ENCODE assay signal across 9 mouse cellular contexts in the genomic region with DNA sequence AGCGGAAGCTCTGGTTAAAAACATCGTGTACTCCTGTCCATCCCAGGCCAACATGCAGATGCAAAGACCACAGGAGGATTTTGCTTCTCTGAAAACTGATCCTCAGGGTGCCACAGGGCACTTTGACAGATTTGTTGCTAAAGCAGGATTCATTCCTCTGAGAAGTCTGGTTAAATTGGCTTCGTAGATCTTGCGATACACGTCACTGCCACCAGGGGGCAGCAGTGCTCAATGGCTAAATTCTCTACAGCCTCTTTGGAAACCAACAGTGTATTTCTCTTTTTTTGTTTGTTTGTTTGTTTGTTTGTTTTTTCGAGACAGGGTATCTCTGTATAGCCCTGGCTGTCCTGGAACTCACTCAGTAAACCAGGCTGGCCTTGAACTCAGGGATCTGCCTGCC. TPM values are rescaled to one million over a fixed set of nuclear protein-coding genes. Genes with fewer than 3 reads are reported as not detected.
DNase-seq lines count a peak whose midpoint lies in the region; ATAC-seq and TF ChIP-seq lines count a peak whose summit lies in the region.
"Had no signal": no experiment of that assay in that cellular context is flagged by ENCODE, and none has a peak within 500 bp of the region (broad histone marks: within the 10 kb centered on the region; RNA-seq: fewer than 3 reads in every experiment).

No protein-coding gene starts in this region.

- peak; percentile 88 for TF ChIP-seq CTCF in kidney, adult 2 months (conservative IDR thresholded peaks at IDR 0.05; ENCODE audit: insufficient read depth, insufficient read length, low read depth, low read length)
- peak; percentile 97 for TF ChIP-seq CTCF in hindbrain, postnatal 0 days (IDR thresholded peaks at IDR 0.05; ENCODE audit: low read depth)

- no peak overlapping the region for H3K4me3 ChIP-seq in kidney, adult 2 months (ENCODE audit: insufficient read depth, low read depth, low read length)
- H3K4me3 ChIP-seq in kidney, embryonic 15.5 days (replicated peaks), result no peak overlapping the region
- H3K4me3 ChIP-seq in embryonic facial prominence, embryonic 11.5 days (ENCODE audit: low read depth, low read length), result no peak overlapping the region
- H3K4me3 ChIP-seq in hindbrain, postnatal 0 days (ENCODE audit: low read length), result no peak overlapping the region
- H3K4me3 ChIP-seq in limb, embryonic 11.5 days (ENCODE audit: low read depth, low read length), result no peak overlapping the region
- no peak overlapping the region for H3K4me3 ChIP-seq in neural tube, embryonic 15.5 days (replicated peaks)

- H3K27ac ChIP-seq in kidney, adult 2 months (ENCODE audit: insufficient read depth, low read depth, low read length), result no peak overlapping the region
- H3K27ac ChIP-seq in kidney, embryonic 15.5 days, result no peak overlapping the region
- H3K27ac ChIP-seq in embryonic facial prominence, embryonic 11.5 days (replicated peaks; ENCODE audit: low read depth, low read length), result no peak overlapping the region
- no peak overlapping the region for H3K27ac ChIP-seq in hindbrain, postnatal 0 days
- H3K27ac ChIP-seq in limb, embryonic 11.5 days (replicated peaks; ENCODE audit: low read depth, low read length), result no peak overlapping the region
- H3K27ac ChIP-seq in neural tube, embryonic 15.5 days (replicated peaks), result 0 out of 2 replicates have a peak overlapping the region, but pooled peaks have one; percentile 33

- no peaks in the 10 kb centered on the region for H3K9me3 ChIP-seq in kidney, embryonic 15.5 days (replicated peaks)
- no peaks in the 10 kb centered on the region for H3K9me3 ChIP-seq in embryonic facial prominence, embryonic 11.5 days (replicated peaks; ENCODE audit: control insufficient read depth, low read length)
- H3K9me3 ChIP-seq in hindbrain, postnatal 0 days (ENCODE audit: low read length), result no peaks in the 10 kb centered on the region
- H3K9me3 ChIP-seq in limb, embryonic 11.5 days (ENCODE audit: control insufficient read depth, low read length), result no peaks in the 10 kb centered on the region
- no peaks in the 10 kb centered on the region for H3K9me3 ChIP-seq in neural tube, embryonic 15.5 days (replicated peaks)

- H3K4me1 ChIP-seq in kidney, adult 2 months (ENCODE audit: control insufficient read depth, insufficient read depth, low read length), result no peaks in the 10 kb centered on the region
- peaks cover 10% of the 10 kb centered on the region; the same call in 1 of the 2 replicates for H3K4me1 ChIP-seq in kidney, embryonic 15.5 days
- no peaks in the 10 kb centered on the region for H3K4me1 ChIP-seq in embryonic facial prominence, embryonic 11.5 days (ENCODE audit: control insufficient read depth, insufficient read depth, low read length)
- no peaks in the 10 kb centered on the region for H3K4me1 ChIP-seq in hindbrain, postnatal 0 days (ENCODE audit: insufficient read depth, low read length)
- H3K4me1 ChIP-seq in limb, embryonic 11.5 days (ENCODE audit: control insufficient read depth, insufficient read depth, low read length), result no peaks in the 10 kb centered on the region
- peaks cover 5% of the 10 kb centered on the region; the same call in 1 of the 2 replicates for H3K4me1 ChIP-seq in neural tube, embryonic 15.5 days

- WGBS in kidney, adult 2 months, result 18% methylated on average over 6 of the region's 6 CpGs
- WGBS in kidney, embryonic 15.5 days, result 17% methylated on average over 6 of the region's 6 CpGs
- WGBS in embryonic facial prominence, embryonic 11.5 days, result 19% methylated on average over 6 of the region's 6 CpGs
- WGBS in hindbrain, postnatal 0 days, result 18% methylated on average over 6 of the region's 6 CpGs
- WGBS in limb, embryonic 11.5 days, result 21% methylated on average over 6 of the region's 6 CpGs
- 15% methylated on average over 6 of the region's 6 CpGs for WGBS in neural tube, embryonic 15.5 days

- H3K4me2 ChIP-seq in kidney, embryonic 15.5 days, result no peak overlapping the region
- H3K4me2 ChIP-seq in embryonic facial prominence, embryonic 11.5 days (ENCODE audit: low read depth, low read length), result no peak overlapping the region
- H3K4me2 ChIP-seq in hindbrain, postnatal 0 days (ENCODE audit: low read depth, low read length), result no peak overlapping the region
- no peak overlapping the region for H3K4me2 ChIP-seq in limb, embryonic 11.5 days (ENCODE audit: low read depth, severe bottlenecking)
- no peak overlapping the region for H3K4me2 ChIP-seq in neural tube, embryonic 15.5 days

- ATAC-seq in kidney, embryonic 15.5 days (replicated peaks; ENCODE audit: low FRiP score), result no peak
- ATAC-seq in embryonic facial prominence, embryonic 11.5 days (replicated peaks; ENCODE audit: insufficient number of reproducible peaks, low FRiP score, low TSS enrichment, low read depth), result no peak
- ATAC-seq in hindbrain, postnatal 0 days, result 0 out of 2 replicates have a peak, but pooled peaks have one; percentile 7
- ATAC-seq in limb, embryonic 11.5 days (ENCODE audit: insufficient number of reproducible peaks, low FRiP score, low TSS enrichment, low read depth), result no peak
- no peak for ATAC-seq in neural tube, embryonic 15.5 days (ENCODE audit: low FRiP score)

- no peak overlapping the region for H3K9ac ChIP-seq in kidney, embryonic 15.5 days
- H3K9ac ChIP-seq in embryonic facial prominence, embryonic 11.5 days (replicated peaks; ENCODE audit: low read length), result no peak overlapping the region; the same call in 1 of the 2 replicates
- no peak overlapping the region for H3K9ac ChIP-seq in hindbrain, postnatal 0 days (replicated peaks; ENCODE audit: low read length)
- H3K9ac ChIP-seq in limb, embryonic 11.5 days (ENCODE audit: low read length), result no peak overlapping the region
- H3K9ac ChIP-seq in neural tube, embryonic 15.5 days (replicated peaks), result no peak overlapping the region

- H3K27me3 ChIP-seq in kidney, adult 2 months (replicated peaks; ENCODE audit: control insufficient read depth, insufficient read depth, low read length), result no peaks in the 10 kb centered on the region
- no peaks in the 10 kb centered on the region for H3K27me3 ChIP-seq in kidney, embryonic 15.5 days
- no peaks in the 10 kb centered on the region for H3K27me3 ChIP-seq in embryonic facial prominence, embryonic 11.5 days (ENCODE audit: control insufficient read depth, insufficient read depth, low read length)
- no peaks in the 10 kb centered on the region for H3K27me3 ChIP-seq in hindbrain, postnatal 0 days (ENCODE audit: insufficient read depth, low read length)
- no peaks in the 10 kb centered on the region for H3K27me3 ChIP-seq in limb, embryonic 11.5 days (ENCODE audit: control insufficient read depth, insufficient read depth, low read length)
- H3K27me3 ChIP-seq in neural tube, embryonic 15.5 days (replicated peaks), result no peaks in the 10 kb centered on the region

- H3K36me3 ChIP-seq in kidney, adult 2 months (ENCODE audit: control insufficient read depth, insufficient read depth, low read length), result no peaks in the 10 kb centered on the region
- peaks cover 6% of the 10 kb centered on the region for H3K36me3 ChIP-seq in kidney, embryonic 15.5 days
- no peaks in the 10 kb centered on the region for H3K36me3 ChIP-seq in embryonic facial prominence, embryonic 11.5 days (replicated peaks; ENCODE audit: control insufficient read depth, insufficient read depth, low read depth, low read length)
- H3K36me3 ChIP-seq in hindbrain, postnatal 0 days (ENCODE audit: insufficient read depth, low read length), result no peaks in the 10 kb centered on the region; the same call in 1 of the 2 replicates
- H3K36me3 ChIP-seq in limb, embryonic 11.5 days (ENCODE audit: control insufficient read depth, insufficient read depth, low read length), result no peaks in the 10 kb centered on the region; the same call in none of the 2 replicates
- peaks cover 24% of the 10 kb centered on the region; the same call in 1 of the 2 replicates for H3K36me3 ChIP-seq in neural tube, embryonic 15.5 days

- DNase-seq in kidney, adult 2 months, result peak; percentile 75
- DNase-seq in adrenal gland, postnatal 36 days, result peak; percentile 81 to 84
- peak; percentile 86 for DNase-seq in embryonic facial prominence, embryonic 11.5 days (ENCODE audit: low spot score)
- peak; percentile 87 for DNase-seq in hindbrain, postnatal 0 days (ENCODE audit: low spot score)
- peak; percentile 89 for DNase-seq in limb, embryonic 11.5 days (ENCODE audit: low spot score)
- DNase-seq in thymus, postnatal 10 days (ENCODE audit: low spot score in 2 of 2), result peak; percentile 53 to 82

- no peak for TF ChIP-seq POLR2A in kidney, adult 2 months (IDR thresholded peaks at IDR 0.05; ENCODE audit: low read depth, low read length)

RNA-seq across cellular contexts. Expression of gene Nt5c, which starts 7.9 kb away (rescaled TPM):
- polyA plus RNA-seq in kidney, adult 2 months (2012; rRNA removed), result 47.6 and 50.5 TPM in 2 replicates
- polyA plus RNA-seq in kidney, embryonic 15.5 days (2015; fragmentation: Nextera tagmentation; extraction: Ambion mirVana), result 72.7 and 76.7 TPM in 2 replicates
- total RNA-seq in adrenal gland, postnatal 36 days (2021), result 100 to 1,000 TPM in 1 of 2 experiments, 10 to 100 TPM in 1; 98.5 to 161 TPM
- 67.4 and 70.7 TPM in 2 replicates for polyA plus RNA-seq in embryonic facial prominence, embryonic 11.5 days (2014; fragmentation: Nextera tagmentation; extraction: Ambion mirVana)
- 54.3 and 62.2 TPM in 2 replicates for total RNA-seq in hindbrain, postnatal 0 days (2014; rRNA removed)
- polyA plus RNA-seq in hindbrain, postnatal 0 days (2015; fragmentation: Nextera tagmentation; extraction: Ambion mirVana), result 129 and 130 TPM in 2 replicates
- 58.2 and 60.9 TPM in 2 replicates for polyA plus RNA-seq in limb, embryonic 11.5 days (2014; fragmentation: Nextera tagmentation; extraction: Ambion mirVana)
- 95.5 and 96.2 TPM in 2 replicates for polyA plus RNA-seq in neural tube, embryonic 15.5 days (2015; fragmentation: Nextera tagmentation; extraction: Ambion mirVana)

RNA-seq across cellular contexts. Expression of gene Armc7, which starts 8.3 kb away (rescaled TPM):
- 6.8 and 7.3 TPM in 2 replicates for polyA plus RNA-seq in kidney, adult 2 months (2012; rRNA removed)
- 8.6 and 9.1 TPM in 2 replicates for polyA plus RNA-seq in kidney, embryonic 15.5 days (2015; fragmentation: Nextera tagmentation; extraction: Ambion mirVana)
- total RNA-seq in adrenal gland, postnatal 36 days (2021), result 1 to 10 TPM; 7.3 to 8.2 TPM
- polyA plus RNA-seq in embryonic facial prominence, embryonic 11.5 days (2014; fragmentation: Nextera tagmentation; extraction: Ambion mirVana), result 8.1 and 8.7 TPM in 2 replicates
- 9.9 and 11.8 TPM in 2 replicates for total RNA-seq in hindbrain, postnatal 0 days (2014; rRNA removed)
- polyA plus RNA-seq in hindbrain, postnatal 0 days (2015; fragmentation: Nextera tagmentation; extraction: Ambion mirVana), result 10.7 and 11.0 TPM in 2 replicates
- 7.7 and 8.8 TPM in 2 replicates for polyA plus RNA-seq in limb, embryonic 11.5 days (2014; fragmentation: Nextera tagmentation; extraction: Ambion mirVana)
- 16.2 and 17.8 TPM in 2 replicates for polyA plus RNA-seq in neural tube, embryonic 15.5 days (2015; fragmentation: Nextera tagmentation; extraction: Ambion mirVana)

RNA-seq across cellular contexts. Expression of gene Slc16a5, which starts 21.5 kb away (rescaled TPM):
- 31.1 and 42.8 TPM in 2 replicates for polyA plus RNA-seq in kidney, adult 2 months (2012; rRNA removed)
- 15.8 and 22.3 TPM in 2 replicates for polyA plus RNA-seq in kidney, embryonic 15.5 days (2015; fragmentation: Nextera tagmentation; extraction: Ambion mirVana)
- total RNA-seq in adrenal gland, postnatal 36 days (2021), result under 1 TPM in 1 of 2 experiments, not detected in 1; 0.53 TPM
- 0.22 TPM in 1 of 2 replicates, not detected in the other for polyA plus RNA-seq in embryonic facial prominence, embryonic 11.5 days (2014; fragmentation: Nextera tagmentation; extraction: Ambion mirVana)
- total RNA-seq in hindbrain, postnatal 0 days (2014; rRNA removed), result 0.10 TPM in 1 of 2 replicates, not detected in the other
- 0.30 and 0.66 TPM in 2 replicates for polyA plus RNA-seq in hindbrain, postnatal 0 days (2015; fragmentation: Nextera tagmentation; extraction: Ambion mirVana)
- polyA plus RNA-seq in limb, embryonic 11.5 days (2014; fragmentation: Nextera tagmentation; extraction: Ambion mirVana), result 0.09 and 0.26 TPM in 2 replicates
- polyA plus RNA-seq in neural tube, embryonic 15.5 days (2015; fragmentation: Nextera tagmentation; extraction: Ambion mirVana), result 0.44 and 7.2 TPM in 2 replicates
- polyA plus RNA-seq: frontal cortex, adult 2 months had no signal

RNA-seq across cellular contexts. Expression of gene Jpt1, which starts 30.5 kb away (rescaled TPM):
- polyA plus RNA-seq in kidney, adult 2 months (2012; rRNA removed), result 62.9 and 64.9 TPM in 2 replicates
- 457 and 460 TPM in 2 replicates for polyA plus RNA-seq in kidney, embryonic 15.5 days (2015; fragmentation: Nextera tagmentation; extraction: Ambion mirVana)
- total RNA-seq in adrenal gland, postnatal 36 days (2021), result 100 to 1,000 TPM in 1 of 2 experiments, 10 to 100 TPM in 1; 80.5 to 106 TPM
- polyA plus RNA-seq in embryonic facial prominence, embryonic 11.5 days (2014; fragmentation: Nextera tagmentation; extraction: Ambion mirVana), result 654 and 692 TPM in 2 replicates
- total RNA-seq in hindbrain, postnatal 0 days (2014; rRNA removed), result 640 and 655 TPM in 2 replicates
- polyA plus RNA-seq in hindbrain, postnatal 0 days (2015; fragmentation: Nextera tagmentation; extraction: Ambion mirVana), result 966 and 1,016 TPM in 2 replicates
- polyA plus RNA-seq in limb, embryonic 11.5 days (2014; fragmentation: Nextera tagmentation; extraction: Ambion mirVana), result 526 and 537 TPM in 2 replicates
- polyA plus RNA-seq in neural tube, embryonic 15.5 days (2015; fragmentation: Nextera tagmentation; extraction: Ambion mirVana), result 1,012 and 1,180 TPM in 2 replicates

RNA-seq across cellular contexts. Expression of gene Trim80, which starts 43.4 kb away (rescaled TPM):
- 0.28 and 0.37 TPM in 2 replicates for polyA plus RNA-seq in kidney, adult 2 months (2012; rRNA removed)
- polyA plus RNA-seq in kidney, embryonic 15.5 days (2015; fragmentation: Nextera tagmentation; extraction: Ambion mirVana), result 0.18 and 0.30 TPM in 2 replicates
- under 1 TPM in 1 of 2 experiments, not detected in 1; 0.17 TPM for total RNA-seq in adrenal gland, postnatal 36 days (2021)
- polyA plus RNA-seq in embryonic facial prominence, embryonic 11.5 days (2014; fragmentation: Nextera tagmentation; extraction: Ambion mirVana), result not detected in 2 replicates
- total RNA-seq in hindbrain, postnatal 0 days (2014; rRNA removed), result not detected in 2 replicates
- polyA plus RNA-seq in hindbrain, postnatal 0 days (2015; fragmentation: Nextera tagmentation; extraction: Ambion mirVana), result 0.11 TPM in 1 of 2 replicates, not detected in the other
- 0.21 TPM in 1 of 2 replicates, not detected in the other for polyA plus RNA-seq in limb, embryonic 11.5 days (2014; fragmentation: Nextera tagmentation; extraction: Ambion mirVana)
- 0.09 and 0.10 TPM in 2 replicates for polyA plus RNA-seq in neural tube, embryonic 15.5 days (2015; fragmentation: Nextera tagmentation; extraction: Ambion mirVana)
